Mouse (Mus musculus) liver, adult 2 months (tissue): ENCODE results near the gene Dnajc25.

Experiments
- CTCF ChIP-seq: fragments of 200-500 bp; IDR thresholded peaks from 2 replicates; pipeline ENCODE4 v1.5.1; 2011; ENCODE audit warnings: low read depth, low read length, control low read depth
- POLR2A ChIP-seq: fragments of 200-500 bp; IDR thresholded peaks from 2 replicates; pipeline ENCODE4 v1.6.1; 2011; ENCODE audit warnings: low read length, control low read depth; ENCODE audit not compliant: insufficient read depth; ENCODE audit errors: extremely low read depth

DNA sequence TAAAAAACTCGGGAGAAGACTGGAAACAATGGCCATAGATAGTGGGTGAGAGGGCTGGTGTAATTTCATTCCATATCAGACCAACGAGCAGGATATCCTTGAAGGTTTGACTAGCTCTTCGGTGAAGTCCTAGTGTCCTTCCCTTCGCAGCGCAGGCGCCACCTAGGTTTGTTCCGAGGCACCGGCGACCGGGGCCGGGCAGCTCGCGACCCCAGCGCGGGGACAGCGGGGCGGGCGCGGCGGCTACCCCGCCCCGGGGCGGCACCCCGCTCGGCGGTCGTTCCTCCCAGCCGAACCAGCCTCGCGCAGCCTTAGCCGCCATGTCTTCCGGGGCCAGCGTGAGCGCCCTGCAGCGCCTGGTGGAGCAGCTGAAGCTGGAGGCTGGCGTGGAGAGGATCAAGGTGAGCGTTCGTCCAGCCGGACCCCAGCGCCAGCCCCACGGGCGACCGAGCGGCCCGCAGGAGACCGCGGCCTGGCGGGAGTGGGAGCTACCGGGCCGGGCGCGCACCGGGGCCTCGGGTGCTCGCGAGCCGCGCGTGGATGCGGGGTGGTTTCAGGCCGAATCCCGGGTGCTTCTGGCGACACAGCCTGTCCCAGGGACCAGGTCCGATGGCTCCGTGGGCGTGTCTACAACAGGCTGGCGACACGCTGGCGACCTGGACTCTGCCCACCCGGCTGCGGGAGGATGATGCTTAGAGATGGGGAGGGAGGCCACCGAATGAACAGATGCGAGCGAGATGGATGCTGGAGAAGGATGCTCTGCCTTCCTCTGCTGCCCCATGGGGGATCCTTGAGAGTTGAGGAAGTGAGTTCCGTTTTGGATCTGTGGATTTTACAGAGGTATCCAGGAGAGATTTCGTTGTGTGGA lies 40.3 kb downstream of the Dnajc25 start, which contains the start of gene Gng10:
- no peak for TF ChIP-seq POLR2A
- no peak; the same call in 1 of the 2 replicates for TF ChIP-seq CTCF
